Mouse (Mus musculus): ENCODE data around the gene 2310034C09Rik. TPM values are rescaled to one million over a fixed set of nuclear protein-coding genes. Genes with fewer than 3 reads are reported as not detected.
"Not testable (repeated sequence)": the region's sequence is repeated elsewhere in the genome, so short reads cannot be mapped to it uniquely, and the experiment has no call there.

2310034C09Rik gene
- not detected in 2 replicates for polyA plus RNA-seq (2012)

DNA sequence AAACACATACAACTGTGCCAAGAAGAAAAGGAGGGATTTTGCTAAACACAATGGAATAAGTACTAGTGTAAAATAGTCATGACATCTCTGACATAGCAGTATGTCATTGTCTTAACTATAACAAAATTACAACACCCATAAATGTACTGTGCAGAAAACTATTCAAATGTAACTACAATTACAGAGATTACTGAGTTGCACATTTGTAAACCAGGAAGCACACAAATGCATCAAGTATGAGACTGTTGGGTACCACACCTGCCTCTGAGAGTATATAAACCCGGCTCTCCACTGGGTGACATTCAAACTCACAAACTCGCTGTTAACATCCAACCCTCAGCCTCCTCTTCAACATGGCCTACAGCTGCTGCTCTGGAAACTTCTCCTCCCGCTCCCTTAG lies at the start of gene 2310034C09Rik:
2310034C09Rik (plus strand) TSS at position 301 of the 400 bp plus-strand sequence.
- not testable (repeated sequence) for TF ChIP-seq GATA1 (IDR thresholded peaks at IDR 0.05; ENCODE audit: low read length)

DNA sequence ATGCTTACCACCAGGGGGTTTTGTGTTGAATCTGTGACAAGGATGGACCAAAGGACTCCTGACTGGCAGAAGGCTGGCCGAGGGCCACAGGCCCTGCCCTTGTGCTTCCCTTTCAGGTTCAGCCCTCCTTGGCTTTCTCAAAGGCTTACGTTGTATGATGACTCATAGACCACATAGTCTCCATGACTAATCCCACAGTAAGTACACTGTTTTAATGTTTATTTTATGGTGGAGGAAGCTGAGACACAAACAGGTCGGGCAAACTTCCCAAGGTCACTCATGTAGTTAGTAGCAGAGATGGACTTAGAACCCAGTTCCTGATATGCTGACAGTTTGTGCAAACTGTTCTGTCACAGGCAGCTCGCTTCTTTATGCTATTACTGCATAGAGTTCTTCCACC lies 47.9 kb upstream of the 2310034C09Rik start:
- no peak for TF ChIP-seq GATA1 (IDR thresholded peaks at IDR 0.05; ENCODE audit: low read length)

- TF ChIP-seq GATA1 (IDR thresholded peaks at IDR 0.05; ENCODE audit: low read length), result no peak
Observed at GRCm38 (mm10) chr16:88711245-88711644, 47.4 kb upstream of the 2310034C09Rik start.

DNA sequence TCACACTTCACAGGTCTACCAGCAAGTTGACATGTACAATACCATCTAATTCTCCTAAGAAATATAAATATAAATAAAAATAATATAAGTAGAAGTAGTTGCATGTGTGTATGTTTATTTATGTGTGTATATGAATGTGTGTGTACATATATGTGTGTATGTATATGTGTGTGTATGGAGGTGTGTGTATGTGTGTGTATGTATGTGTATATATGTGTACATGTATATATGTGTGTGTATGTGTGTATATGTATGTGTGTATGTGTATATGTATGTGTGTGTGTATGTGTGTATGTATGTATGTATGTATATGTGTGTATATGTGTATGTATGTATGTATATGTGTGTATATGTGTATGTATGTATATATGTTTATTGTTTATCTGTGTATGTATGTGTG lies 42.1 kb upstream of the 2310034C09Rik start:
- no peak for TF ChIP-seq GATA1 (IDR thresholded peaks at IDR 0.05; ENCODE audit: low read length)

- TF ChIP-seq GATA1 (IDR thresholded peaks at IDR 0.05; ENCODE audit: low read length), result no peak
Observed at GRCm38 (mm10) chr16:88720031-88720430, 38.6 kb upstream of the 2310034C09Rik start.

DNA sequence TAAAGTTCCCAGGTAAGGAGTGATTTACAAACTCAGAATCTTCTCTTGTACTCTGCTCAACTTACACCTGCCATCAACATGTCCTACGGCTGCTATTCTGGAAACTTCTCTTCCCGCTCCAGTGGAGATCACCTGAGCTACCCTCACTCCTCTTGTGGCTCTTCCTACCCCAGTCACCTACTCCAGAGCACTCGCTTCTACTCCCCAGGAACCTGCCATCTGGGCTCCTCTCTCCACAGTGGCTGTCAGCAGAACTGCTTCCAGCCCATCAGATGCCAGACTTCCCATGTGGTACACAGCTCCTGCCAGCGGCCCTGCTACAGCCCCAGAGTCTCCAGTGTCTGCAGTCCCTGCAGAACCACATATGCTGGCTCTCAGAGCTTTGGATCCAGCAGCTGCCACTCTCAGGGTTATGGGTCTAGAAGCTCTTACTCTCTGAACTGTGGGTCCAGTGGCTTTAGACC lies 29.8 kb upstream of the 2310034C09Rik start, which contains the start of gene Krtap13-1:
Krtap13-1 (plus strand) TSS at position 51 of the 464 bp plus-strand sequence.
- no peak for TF ChIP-seq GATA1 (IDR thresholded peaks at IDR 0.05; ENCODE audit: low read length)

DNA sequence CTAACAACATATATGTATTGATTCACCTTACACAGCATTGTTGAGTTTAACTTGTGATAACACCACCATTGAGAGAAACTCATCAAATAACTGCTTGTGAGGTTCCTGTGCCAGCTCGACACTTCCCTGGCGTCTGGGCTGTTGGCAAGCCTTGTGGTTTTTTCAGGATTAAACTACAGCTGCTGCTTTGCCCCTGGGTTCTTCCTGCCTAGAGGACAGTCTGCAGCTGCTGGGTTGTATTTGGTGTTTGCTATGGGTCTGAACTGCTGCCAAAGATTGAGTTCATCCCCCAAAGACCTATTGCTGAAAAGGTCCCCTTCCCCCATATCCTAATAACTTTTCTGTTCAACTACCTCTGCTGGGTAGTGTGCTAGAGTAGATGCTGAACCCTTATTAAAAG lies 23.3 kb upstream of the 2310034C09Rik start:
- no peak for TF ChIP-seq GATA1 (IDR thresholded peaks at IDR 0.05; ENCODE audit: low read length)

GRCm38 (mm10) chr16:88744750-88745340 lies 13.8 kb upstream of the 2310034C09Rik start:
- no peak for TF ChIP-seq GATA1 (IDR thresholded peaks at IDR 0.05; ENCODE audit: low read length)

DNA sequence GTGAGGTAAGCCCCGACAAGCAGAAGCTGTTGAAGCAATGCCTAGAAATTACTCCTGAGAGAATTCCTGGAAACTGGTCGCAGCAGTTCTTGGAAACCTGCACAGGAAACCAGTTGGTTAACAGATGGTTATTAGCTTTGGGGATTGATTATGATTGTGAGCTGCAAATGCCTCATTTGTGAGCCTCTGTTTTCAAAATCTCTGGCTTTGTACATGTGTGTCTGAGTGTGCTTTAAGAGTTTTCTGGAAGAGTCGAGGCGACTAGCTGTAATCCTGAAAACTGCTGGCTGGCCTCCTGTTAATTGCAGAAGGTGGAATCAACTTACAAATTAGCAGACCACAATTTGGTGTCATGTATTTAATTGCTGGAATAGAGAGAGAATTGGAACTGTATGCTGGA lies 10.7 kb upstream of the 2310034C09Rik start:
- no peak for TF ChIP-seq GATA1 (IDR thresholded peaks at IDR 0.05; ENCODE audit: low read length)

DNA sequence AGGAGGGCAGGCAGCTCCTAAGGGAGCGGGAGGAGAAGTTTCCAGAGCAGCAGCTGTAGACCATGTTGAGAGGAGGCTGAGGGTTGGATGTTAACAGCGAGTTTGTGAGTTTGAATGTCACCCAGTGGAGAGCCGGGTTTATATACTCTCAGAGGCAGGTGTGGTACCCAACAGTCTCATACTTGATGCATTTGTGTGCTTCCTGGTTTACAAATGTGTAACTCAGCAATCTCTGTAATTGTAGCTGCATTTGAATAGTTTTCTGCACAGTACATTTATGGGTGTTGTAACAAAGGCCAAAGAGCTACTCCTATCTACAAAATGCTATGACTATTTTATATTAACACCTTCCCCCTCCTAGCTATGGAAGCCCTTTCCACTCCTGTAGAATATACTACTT lies 7.1 kb upstream of the 2310034C09Rik start, which contains the start of gene Krtap13:
Krtap13 (minus strand) TSS at position 101 of the 400 bp plus-strand sequence.
- not testable (repeated sequence) for TF ChIP-seq GATA1 (IDR thresholded peaks at IDR 0.05; ENCODE audit: low read length)

DNA sequence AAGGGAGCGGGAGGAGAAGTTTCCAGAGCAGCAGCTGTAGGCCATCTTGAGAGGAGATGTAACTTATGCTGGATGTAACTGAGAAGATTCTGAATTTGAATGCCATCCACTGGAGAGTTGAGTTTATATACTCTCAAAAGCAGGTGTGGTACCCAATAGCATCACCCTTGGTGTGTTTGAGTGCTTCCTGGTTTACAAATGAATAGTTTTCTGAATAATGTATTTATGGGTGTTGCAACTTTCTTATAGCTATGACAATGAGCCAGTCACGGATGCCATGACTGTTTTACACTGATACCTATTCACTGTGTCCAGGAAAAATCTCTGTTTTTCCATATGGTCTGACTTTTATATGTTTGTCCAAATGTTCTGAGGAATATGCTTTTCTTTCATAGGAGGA lies 15.5 kb downstream of the 2310034C09Rik start, which contains the start of gene 2310057N15Rik:
2310057N15Rik (minus strand) TSS at position 101 of the 400 bp plus-strand sequence.
- TF ChIP-seq GATA1 (IDR thresholded peaks at IDR 0.05; ENCODE audit: low read length), result no peak

DNA sequence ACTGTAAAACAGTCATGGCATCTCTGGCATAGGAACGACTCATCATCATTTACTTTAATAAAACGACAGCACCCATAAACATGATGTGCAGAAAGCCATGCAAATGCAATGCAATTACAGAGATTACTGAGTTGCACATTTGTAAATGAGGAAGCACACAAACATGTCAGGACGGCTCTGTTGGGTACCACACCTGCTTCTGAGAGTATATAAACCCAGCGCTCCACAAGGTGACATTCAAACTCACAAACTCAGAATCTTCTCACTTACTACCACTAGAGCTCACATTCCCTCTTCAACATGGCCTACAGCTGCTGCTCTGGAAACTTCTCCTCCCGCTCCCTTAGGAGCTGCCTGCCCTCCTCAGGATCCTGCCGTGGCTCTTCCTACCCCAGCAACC lies 18.9 kb downstream of the 2310034C09Rik start, which contains the start of gene Gm5965:
Gm5965 (plus strand) TSS at position 301 of the 400 bp plus-strand sequence.
- TF ChIP-seq GATA1 (IDR thresholded peaks at IDR 0.05; ENCODE audit: low read length), result no peak

- TF ChIP-seq GATA1 (IDR thresholded peaks at IDR 0.05; ENCODE audit: low read length), result no peak
Observed at GRCm38 (mm10) chr16:88786786-88787185, 28.1 kb downstream of the 2310034C09Rik start.

Other genes starting within 250 kb of the 2310034C09Rik start
- gene Cldn8, start 195.7 kb upstream of the 2310034C09Rik start, polyA plus RNA-seq (2012), result not detected in 2 replicates
- not detected in 2 replicates for gene Krtap24-1, start 146.6 kb upstream of the 2310034C09Rik start, polyA plus RNA-seq (2012)
- gene 2310079G19Rik, start 131.2 kb upstream of the 2310034C09Rik start, polyA plus RNA-seq (2012), result not detected in 2 replicates
- gene Krtap26-1, start 111.1 kb upstream of the 2310034C09Rik start, polyA plus RNA-seq (2012), result not detected in 2 replicates
- gene Krtap27-1, start 87.2 kb upstream of the 2310034C09Rik start, polyA plus RNA-seq (2012), result not detected in 2 replicates
- gene 2310061N02Rik, start 50.9 kb upstream of the 2310034C09Rik start, polyA plus RNA-seq (2012), result not detected in 2 replicates
- gene Krtap13-1, start 30.0 kb upstream of the 2310034C09Rik start, polyA plus RNA-seq (2012), result not detected in 2 replicates
- gene Krtap13, start 7.2 kb upstream of the 2310034C09Rik start, polyA plus RNA-seq (2012), result not detected in 2 replicates
- gene 2310057N15Rik, start 15.4 kb downstream of the 2310034C09Rik start, polyA plus RNA-seq (2012), result not detected in 2 replicates
- not detected in 2 replicates for gene Gm5965, start 19.0 kb downstream of the 2310034C09Rik start, polyA plus RNA-seq (2012)
- not detected in 2 replicates for gene Gm20741, start 53.4 kb downstream of the 2310034C09Rik start, polyA plus RNA-seq (2012)
- gene Krtap15, start 61.4 kb downstream of the 2310034C09Rik start, polyA plus RNA-seq (2012), result not detected in 2 replicates
- not detected in 2 replicates for gene Krtap14, start 67.3 kb downstream of the 2310034C09Rik start, polyA plus RNA-seq (2012)
- gene Krtap19-1, start 110.6 kb downstream of the 2310034C09Rik start, polyA plus RNA-seq (2012), result not detected in 2 replicates
- gene Krtap19-2, start 115.4 kb downstream of the 2310034C09Rik start, polyA plus RNA-seq (2012), result not detected in 2 replicates
- gene Krtap19-3, start 119.2 kb downstream of the 2310034C09Rik start, polyA plus RNA-seq (2012), result not detected in 2 replicates
- gene Krtap19-4, start 126.2 kb downstream of the 2310034C09Rik start, polyA plus RNA-seq (2012), result not detected in 2 replicates
- not detected in 2 replicates for gene Krtap19-5, start 137.6 kb downstream of the 2310034C09Rik start, polyA plus RNA-seq (2012)
- gene Krtap19-9b, start 173.4 kb downstream of the 2310034C09Rik start, polyA plus RNA-seq (2012), result not detected in 2 replicates
- gene Krtap16-3, start 204.0 kb downstream of the 2310034C09Rik start, polyA plus RNA-seq (2012), result not detected in 2 replicates

Data from G1E-ER4 (cell line).